Mouse (Mus musculus) hindbrain, postnatal 0 days (tissue): ENCODE results near the gene Rai14. TPM values are rescaled to one million over a fixed set of nuclear protein-coding genes. Genes with fewer than 3 reads are reported as not detected.
A peak's percentile ranks its signal among the peaks of the same experiment; 100 is the strongest.

Experiments
- ATAC-seq: fragments of 200-750 bp; cut with Nextera tagmentation; 2 replicates; pipeline ENCODE4 v1.8.0; 2017; ENCODE audit warnings: mild to moderate bottlenecking, moderate TSS enrichment, moderate library complexity
- DNase-seq: peaks from one replicate; pipeline ENCODE4 v3.0.0-alpha.2; 2015; ENCODE audit warnings: low spot score
- H3K27ac ChIP-seq: fragments of 300-500 bp; sonication (generic); 2 replicates; pipeline ENCODE4 v1.5.1; 2014; ENCODE audit warnings: mild to moderate bottlenecking
- H3K27me3 ChIP-seq: fragments of 300-500 bp; sonication (generic); 2 replicates; pipeline ENCODE4 v1.6.1; 2014; ENCODE audit warnings: low read length, mixed read lengths; ENCODE audit not compliant: insufficient read depth
- H3K36me3 ChIP-seq: fragments of 300-500 bp; sonication (generic); 2 replicates; pipeline ENCODE4 v1.6.1; 2014; ENCODE audit warnings: low read length, mixed read lengths; ENCODE audit not compliant: insufficient read depth
- H3K4me1 ChIP-seq: fragments of 300-500 bp; sonication (generic); 2 replicates; pipeline ENCODE4 v1.6.1; 2014; ENCODE audit warnings: antibody characterized with exemption, low read length, mixed read lengths; ENCODE audit not compliant: insufficient read depth
- H3K4me2 ChIP-seq: fragments of 300-500 bp; sonication (generic); 2 replicates; pipeline ENCODE4 v1.6.1; 2014; ENCODE audit warnings: low read depth, mild to moderate bottlenecking, low read length, moderate library complexity, mixed read lengths
- H3K4me3 ChIP-seq: fragments of 300-500 bp; sonication (generic); 2 replicates; pipeline ENCODE4 v1.5.1; 2014; ENCODE audit warnings: low read length
- H3K9ac ChIP-seq: fragments of 300-500 bp; sonication (generic); replicated peaks from 2 replicates; pipeline ENCODE4 v1.6.1; 2014; ENCODE audit warnings: mild to moderate bottlenecking, low read length, moderate library complexity, mixed read lengths
- H3K9me3 ChIP-seq: fragments of 300-500 bp; sonication (generic); 2 replicates; pipeline ENCODE4 v1.6.1; 2016; ENCODE audit warnings: low read length, mixed read lengths
- CTCF ChIP-seq: IDR thresholded peaks from 2 replicates; pipeline ENCODE4 v1.5.1; 2016; ENCODE audit warnings: antibody characterized with exemption, control low read depth, low read depth
- WGBS: fragments of 180-500 bp; shearing (Covaris S2); extraction: QIAGEN DNeasy Blood & Tissue Kit; methylation state at CpG from one replicate; pipeline ENCODE4 v1.1.7; 2014; 5-methylcytosine and 5-hydroxymethylcytosine counted together
- polyA plus RNA-seq: library from polyadenylated mRNA; unstranded; fragments of >200 nt; fragmentation: Nextera tagmentation; extraction: Ambion mirVana; gene quantifications from 2 replicates; pipeline ENCODE4 v1.2.1, GENCODE M21; 2015
- total RNA-seq: library from RNA; depleted of rRNA; stranded (reverse); fragments of >200 nt; gene quantifications from 2 replicates; pipeline ENCODE4 v1.2.3, GENCODE M21; 2014

The Rai14 gene
- total and polyA plus RNA-seq, 2 experiments from 2014 or later = 5.7 to 11.0 TPM

- H3K27me3 ChIP-seq = no peaks in the 10 kb centered on the region
- H3K4me3 ChIP-seq = no peak overlapping the region
- WGBS = 62% methylated on average over 4 of the region's 4 CpGs
- no peaks in the 10 kb centered on the region for H3K9me3 ChIP-seq
- H3K4me1 ChIP-seq = peaks cover 6% of the 10 kb centered on the region; the same call in 1 of the 2 replicates
- no peak overlapping the region for H3K9ac ChIP-seq
- TF ChIP-seq CTCF = no peak
- no peak overlapping the region for H3K4me2 ChIP-seq
- ATAC-seq = no peak
- DNase-seq = no peak
- no peak overlapping the region for H3K27ac ChIP-seq
- H3K36me3 ChIP-seq = no peaks in the 10 kb centered on the region
These were observed 35.3 kb upstream of the Rai14 start for GRCm38 (mm10) chr15:10749678-10750077.

DNA sequence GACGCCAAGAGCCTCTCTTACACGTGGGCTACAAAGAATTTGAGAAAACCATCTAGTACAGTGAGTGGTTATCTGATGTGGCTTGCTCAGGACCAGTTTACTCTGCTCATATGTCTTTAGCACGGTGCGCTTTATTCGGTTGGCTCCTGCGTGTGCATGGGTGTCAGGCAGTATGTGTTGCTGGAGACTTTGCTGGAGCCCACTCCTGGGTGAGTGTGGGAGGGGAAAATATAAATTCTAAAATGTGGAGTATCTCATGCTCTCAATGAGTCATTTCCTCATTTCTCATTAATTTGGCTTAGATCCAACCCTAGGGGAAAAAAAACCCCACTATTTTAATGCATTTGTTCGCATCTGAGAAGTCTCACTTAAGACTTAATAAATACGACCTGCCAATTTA is 33.2 kb upstream of the Rai14 start:
- no peaks in the 10 kb centered on the region for H3K36me3 ChIP-seq
- H3K9me3 ChIP-seq = no peaks in the 10 kb centered on the region
- H3K4me3 ChIP-seq = no peak overlapping the region
- no peak overlapping the region for H3K4me2 ChIP-seq
- H3K9ac ChIP-seq = no peak overlapping the region
- H3K27me3 ChIP-seq = no peaks in the 10 kb centered on the region
- ATAC-seq = no peak
- WGBS = 60% methylated on average over 8 of the region's 8 CpGs
- DNase-seq = no peak
- H3K4me1 ChIP-seq = peaks cover 6% of the 10 kb centered on the region; the same call in 1 of the 2 replicates
- no peak for TF ChIP-seq CTCF
- no peak overlapping the region for H3K27ac ChIP-seq

DNA sequence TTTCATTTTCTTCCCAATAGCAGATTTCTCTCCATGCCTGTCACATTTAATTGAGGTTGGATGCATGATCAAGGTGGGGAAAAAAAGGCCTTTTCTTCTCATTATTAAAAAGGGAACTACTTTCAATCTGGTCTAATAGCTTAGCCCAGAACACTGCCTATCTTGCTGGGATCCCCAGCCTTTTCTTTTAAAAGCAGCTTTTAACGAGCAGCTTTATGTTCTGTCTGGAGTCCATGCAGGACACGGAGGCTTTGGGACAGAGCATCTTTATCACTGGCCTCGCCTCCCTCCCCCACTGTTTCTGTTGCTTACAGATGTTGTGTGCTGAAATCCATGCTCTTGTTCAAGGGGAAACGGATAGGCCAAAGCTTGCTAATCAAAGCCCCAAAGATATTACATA is 32.8 kb upstream of the Rai14 start:
- Histone ChIP-seq H3K4me3 (no peak overlapping the region), H3K36me3 (no peaks in the 10 kb centered on the region), H3K4me1 (peaks cover 6% of the 10 kb centered on the region; the same call in 1 of the 2 replicates), H3K4me2 (peak overlapping the region; percentile 13; the same call in 1 of the 2 replicates), H3K9ac (no peak overlapping the region), H3K27me3 (no peaks in the 10 kb centered on the region), H3K9me3 (no peaks in the 10 kb centered on the region), H3K27ac (no peak overlapping the region)
- 20% methylated on average over 4 of the region's 4 CpGs for WGBS
- ATAC-seq (no peak), DNase-seq (no peak)
- TF ChIP-seq CTCF = no peak

- H3K9me3 ChIP-seq = no peaks in the 10 kb centered on the region
- no peak overlapping the region for H3K4me2 ChIP-seq
- 38% methylated on average over 4 of the region's 4 CpGs for WGBS
- peak; percentile 29; the same call in 1 of the 2 replicates for ATAC-seq
- H3K27me3 ChIP-seq = no peaks in the 10 kb centered on the region
- no peak overlapping the region for H3K9ac ChIP-seq
- H3K36me3 ChIP-seq = no peaks in the 10 kb centered on the region
- no peak overlapping the region for H3K4me3 ChIP-seq
- no peak for TF ChIP-seq CTCF
- no peak overlapping the region for H3K27ac ChIP-seq
- no peak for DNase-seq
- peaks cover 6% of the 10 kb centered on the region; the same call in 1 of the 2 replicates for H3K4me1 ChIP-seq
These were observed 32.1 kb upstream of the Rai14 start for GRCm38 (mm10) chr15:10746303-10747051.

DNA sequence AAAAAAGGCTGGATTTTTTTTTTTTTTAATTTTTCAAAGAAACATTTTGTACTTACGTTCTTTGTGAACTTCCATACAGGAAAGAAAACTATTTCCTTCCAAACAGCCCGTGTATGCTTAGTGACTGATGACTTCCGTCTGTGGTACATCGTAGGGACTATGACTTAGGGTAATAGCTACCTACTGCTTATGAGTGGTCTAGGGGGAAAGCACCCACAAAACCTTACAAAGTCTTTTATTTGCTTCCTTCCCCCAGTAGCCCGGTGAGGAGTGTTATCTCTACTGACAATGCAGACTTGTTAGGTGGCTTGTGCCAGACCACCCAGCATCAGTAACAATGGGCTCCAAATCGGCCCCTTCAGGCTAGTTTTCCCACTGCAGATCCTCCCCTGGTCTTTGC is 28.0 kb upstream of the Rai14 start:
- Histone ChIP-seq H3K4me3 (no peak overlapping the region), H3K27ac (no peak overlapping the region), H3K9me3 (no peaks in the 10 kb centered on the region), H3K27me3 (no peaks in the 10 kb centered on the region), H3K4me1 (peaks cover 3% of the 10 kb centered on the region; the same call in 1 of the 2 replicates), H3K9ac (no peak overlapping the region), H3K4me2 (no peak overlapping the region), H3K36me3 (no peaks in the 10 kb centered on the region)
- WGBS = 72% methylated on average over 6 of the region's 6 CpGs
- no peak for ATAC-seq
- DNase-seq = no peak
- no peak for TF ChIP-seq CTCF

GRCm38 (mm10) chr15:10739279-10739678 is 24.9 kb upstream of the Rai14 start:
- Histone ChIP-seq H3K4me2 (no peak overlapping the region), H3K27ac (no peak overlapping the region), H3K4me1 (no peaks in the 10 kb centered on the region), H3K36me3 (no peaks in the 10 kb centered on the region), H3K9me3 (no peaks in the 10 kb centered on the region), H3K9ac (no peak overlapping the region), H3K27me3 (no peaks in the 10 kb centered on the region), H3K4me3 (no peak overlapping the region)
- DNase-seq (no peak), ATAC-seq (no peak)
- 64% methylated on average over 1 of the region's 1 CpGs for WGBS
- no peak for TF ChIP-seq CTCF
